Mouse (Mus musculus): ENCODE results near the gene Kirrel3.

Kirrel3 gene

GRCm38 (mm10) chr9:34703547-34704300, 218.0 kb downstream of the Kirrel3 start:
- no peak for DNase-seq

GRCm38 (mm10) chr9:34704357-34704756, 218.7 kb downstream of the Kirrel3 start:
- DNase-seq = no peak

- DNase-seq = no peak
These were observed 220.7 kb downstream of the Kirrel3 start for GRCm38 (mm10) chr9:34706350-34706873.

- no peak for DNase-seq
These were observed 223.0 kb downstream of the Kirrel3 start for GRCm38 (mm10) chr9:34708691-34709090.

DNA sequence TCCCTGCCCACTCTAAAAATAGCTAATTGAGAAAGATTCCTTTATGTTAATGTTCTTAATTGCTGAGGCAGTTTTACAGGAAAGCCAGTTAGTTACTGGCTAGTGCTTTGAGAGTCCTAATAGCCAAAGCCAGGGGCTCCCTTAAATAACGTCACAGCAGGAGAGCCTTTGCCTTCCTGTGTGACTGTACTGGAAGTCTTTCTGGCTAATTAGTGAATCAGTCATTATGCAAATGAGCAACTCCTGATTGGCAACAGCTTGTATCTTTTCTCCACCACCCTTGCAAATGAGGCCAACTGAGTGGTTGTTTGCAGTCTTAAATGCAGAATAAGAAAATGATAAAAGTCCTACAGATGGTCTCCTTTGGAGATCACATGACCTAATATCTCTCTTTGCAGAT, 226.3 kb downstream of the Kirrel3 start:
- no peak for DNase-seq

- DNase-seq = no peak
These were observed 227.3 kb downstream of the Kirrel3 start for GRCm38 (mm10) chr9:34712996-34713395.

DNA sequence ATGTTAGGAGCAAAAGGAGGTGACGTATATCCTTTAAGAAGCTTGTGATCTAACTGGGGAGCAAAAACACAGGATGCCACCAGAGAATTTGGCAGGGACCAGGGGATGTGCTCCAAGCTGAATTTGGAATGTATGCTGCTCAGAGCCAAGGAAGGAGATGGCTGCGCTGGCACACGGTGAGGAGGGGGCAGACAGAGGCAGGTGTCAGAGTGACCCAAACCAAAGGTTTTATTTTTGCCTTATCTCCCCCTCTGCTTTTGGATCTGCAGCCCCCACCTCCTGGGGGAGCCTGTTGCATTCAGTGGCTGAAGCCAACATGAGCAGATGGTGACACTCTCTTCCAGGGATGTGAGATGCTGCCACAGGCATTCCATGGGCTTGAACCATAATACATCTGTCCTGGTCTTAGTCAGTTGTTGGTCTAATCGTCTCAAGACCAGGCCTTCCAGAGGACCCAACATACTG, 227.8 kb downstream of the Kirrel3 start:
- no peak for DNase-seq

- no peak for DNase-seq
These were observed 229.4 kb downstream of the Kirrel3 start for GRCm38 (mm10) chr9:34714996-34715619.

DNA sequence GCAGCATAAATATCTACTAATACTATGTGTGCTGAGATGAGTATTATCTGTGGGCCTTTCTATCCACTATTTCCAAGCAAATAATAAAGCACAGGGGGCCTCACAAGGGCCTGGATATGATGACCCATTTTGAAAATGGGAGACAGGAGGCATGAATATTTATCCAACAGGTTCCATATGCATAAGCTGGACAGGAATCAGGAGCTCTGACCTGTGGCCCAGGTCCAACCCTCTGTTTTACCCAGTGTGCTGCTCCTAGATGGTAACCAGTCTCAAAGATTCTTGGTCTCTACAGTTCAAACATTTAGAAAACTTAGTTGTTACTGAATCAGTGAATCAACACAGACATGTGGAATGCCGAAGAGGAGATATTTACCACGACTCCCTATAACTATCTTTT, 230.8 kb downstream of the Kirrel3 start:
- DNase-seq = no peak

GRCm38 (mm10) chr9:34721478-34722197, 235.9 kb downstream of the Kirrel3 start:
- DNase-seq = no peak

GRCm38 (mm10) chr9:34722198-34722550, 236.5 kb downstream of the Kirrel3 start:
- DNase-seq = no peak

- no peak for DNase-seq
These were observed 246.8 kb downstream of the Kirrel3 start for GRCm38 (mm10) chr9:34732507-34732906.

GRCm38 (mm10) chr9:34733579-34733978, 247.9 kb downstream of the Kirrel3 start:
- DNase-seq = no peak

GRCm38 (mm10) chr9:34734991-34735390, 249.3 kb downstream of the Kirrel3 start:
- DNase-seq = no peak

GRCm38 (mm10) chr9:34739431-34739830, 253.7 kb downstream of the Kirrel3 start:
- DNase-seq = no peak

DNA sequence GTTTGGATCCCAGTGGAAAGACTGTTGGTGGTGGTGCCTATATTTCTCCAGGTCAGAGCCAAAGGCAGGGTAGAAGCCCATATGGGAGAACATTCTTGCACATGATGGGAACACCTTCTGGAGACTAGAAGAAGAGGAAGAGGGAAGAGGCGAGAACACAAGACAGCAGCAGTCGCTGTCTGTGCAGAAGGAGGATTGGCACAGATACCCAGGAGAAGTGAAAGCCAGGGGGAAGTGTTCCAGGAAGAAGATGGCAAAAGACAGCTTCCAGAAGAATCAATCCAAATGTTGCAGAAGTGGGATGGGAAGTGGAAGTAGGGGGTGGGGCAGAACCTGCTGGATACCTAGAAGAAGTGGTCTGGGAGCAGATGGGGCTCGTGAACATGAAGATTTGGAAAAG, 255.1 kb downstream of the Kirrel3 start:
- DNase-seq = no peak

DNA sequence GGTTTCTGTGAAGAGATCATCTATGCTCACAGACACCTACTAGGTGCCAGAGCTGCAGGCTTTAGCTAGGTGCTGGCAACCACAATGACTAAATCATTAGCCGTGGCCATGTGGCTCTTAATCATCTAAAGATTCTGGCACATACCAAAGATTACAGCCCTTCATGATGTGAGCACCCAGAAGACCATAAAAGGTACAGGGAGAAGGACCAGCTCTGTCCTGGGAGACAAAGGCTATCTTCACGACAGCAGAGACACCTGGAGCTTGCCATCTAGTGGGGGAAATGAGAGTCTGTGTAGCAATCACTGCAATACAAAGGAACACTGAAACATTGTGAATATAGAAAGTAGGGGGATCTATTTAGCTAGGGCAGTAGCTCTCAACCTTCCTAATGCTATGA, 262.3 kb downstream of the Kirrel3 start:
- no peak for DNase-seq

- no peak for DNase-seq
These were observed 263.5 kb downstream of the Kirrel3 start for GRCm38 (mm10) chr9:34749161-34749560.

DNA sequence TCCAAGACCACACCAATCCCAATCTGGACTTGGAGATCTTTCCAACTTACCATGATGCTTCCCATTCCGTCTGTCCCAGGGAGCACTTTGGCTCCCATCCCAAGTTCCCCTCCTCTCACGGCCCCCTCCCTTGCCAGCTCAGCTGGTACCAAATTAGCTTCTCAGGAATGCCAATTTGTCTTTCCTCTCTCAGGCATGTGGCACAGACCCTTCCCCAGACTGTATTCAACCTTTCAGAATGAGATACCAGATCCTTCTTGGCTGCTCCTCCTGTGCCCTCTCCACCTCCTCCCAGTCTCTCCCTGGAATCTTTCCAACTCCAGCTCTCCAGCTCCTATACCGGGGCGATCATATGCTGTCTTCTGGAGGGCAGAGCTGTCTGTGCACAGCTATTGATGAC, 264.2 kb downstream of the Kirrel3 start:
- DNase-seq = no peak

DNA sequence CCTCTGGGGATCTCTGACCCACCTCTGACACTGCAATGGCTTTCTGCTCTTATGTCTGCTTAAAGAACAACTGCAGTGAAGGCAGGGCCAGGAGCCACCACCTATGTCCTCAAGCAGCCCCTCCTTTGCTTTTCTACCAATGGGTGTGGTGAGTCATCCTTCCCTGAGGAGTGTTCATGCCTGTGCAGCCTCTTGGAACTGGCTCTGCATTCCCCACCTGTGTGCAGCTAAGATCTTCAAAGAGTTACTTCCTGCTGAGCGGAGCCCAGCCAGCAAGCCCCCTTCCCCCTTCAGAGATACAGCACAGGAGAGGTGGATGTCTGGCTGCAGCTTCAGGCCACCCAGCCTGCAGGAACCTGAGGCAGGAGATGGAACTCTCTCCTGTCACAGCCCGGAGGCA, 265.2 kb downstream of the Kirrel3 start:
- DNase-seq = no peak

DNA sequence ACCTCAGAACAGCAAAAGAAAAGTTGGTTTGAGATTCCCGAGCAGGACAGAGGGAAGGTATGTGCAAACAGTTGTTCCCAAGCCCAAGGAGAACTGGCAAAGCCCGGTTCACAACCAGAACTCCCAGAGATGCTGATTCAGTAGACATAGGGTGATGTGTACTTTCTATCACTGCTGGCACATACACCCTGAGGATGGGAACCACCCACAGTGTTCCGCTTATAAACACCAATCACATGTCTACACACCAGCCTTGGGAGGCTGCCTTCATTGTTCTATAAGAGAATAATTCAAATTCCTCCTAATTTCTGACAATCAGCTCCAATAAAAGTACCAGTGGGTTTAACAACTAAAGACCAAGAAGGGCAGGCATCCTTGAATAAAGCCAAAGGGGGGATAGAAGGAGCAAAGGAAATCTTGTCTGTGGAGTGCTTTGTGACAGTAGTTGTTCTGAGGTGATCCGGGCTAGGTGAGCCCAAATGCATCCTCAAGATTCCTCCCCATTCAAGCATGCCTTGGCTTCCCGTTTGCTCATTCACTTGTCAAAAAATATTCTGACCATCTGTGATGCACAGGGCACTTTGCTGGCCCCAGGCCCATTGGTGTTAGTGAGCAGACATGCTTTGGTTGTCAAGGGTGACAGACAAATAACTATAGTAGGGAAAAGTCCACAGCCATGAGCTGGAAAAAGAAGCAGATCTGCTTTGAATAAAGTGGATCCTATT, 266.5 kb downstream of the Kirrel3 start:
- peak in 1 of 2 experiments; percentile 3 for DNase-seq

- peak; percentile 60 to 81 for DNase-seq
These were observed 267.1 kb downstream of the Kirrel3 start for GRCm38 (mm10) chr9:34752801-34753170.

DNA sequence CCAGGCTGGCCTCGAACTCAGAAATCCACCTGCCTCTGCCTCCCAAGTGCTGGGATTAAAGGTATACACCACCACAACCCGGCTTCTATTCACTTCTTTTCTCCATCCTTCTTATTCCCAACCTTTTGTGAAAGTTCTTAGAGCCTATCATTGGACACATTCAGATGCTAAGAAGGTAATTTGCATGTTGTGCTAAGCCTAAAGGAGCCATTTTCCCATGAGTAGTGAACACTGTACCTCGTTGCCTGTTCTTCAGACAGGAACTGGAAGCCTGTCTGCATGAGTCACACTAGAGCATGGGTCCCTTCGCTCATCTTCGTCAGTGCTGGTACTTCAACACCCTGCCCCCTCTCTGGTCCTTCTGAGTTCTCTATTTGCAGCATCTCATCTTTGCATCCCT, 268.2 kb downstream of the Kirrel3 start:
- DNase-seq = no peak

Measured in kidney, postnatal 25 days (tissue).